Mouse (Mus musculus) hindbrain, embryonic 10.5 days (tissue): Measurements from ENCODE around the gene Serpina6. TPM values are rescaled to one million over a fixed set of nuclear protein-coding genes. Genes with fewer than 3 reads are reported as not detected.
"Not testable (repeated sequence)": the region's sequence is repeated elsewhere in the genome, so short reads cannot be mapped to it uniquely, and the experiment has no call there.

Source experiments
- DNase-seq: peaks from one replicate; pipeline ENCODE4 v3.0.0-alpha.2; 2017; ENCODE audit warnings: low spot score
- H3K27ac ChIP-seq: fragments of 300-500 bp; sonication (generic); 2 replicates; pipeline ENCODE4 v1.5.1; 2016; ENCODE audit warnings: mild to moderate bottlenecking, moderate library complexity
- H3K27me3 ChIP-seq: fragments of 300-500 bp; sonication (generic); 2 replicates; pipeline ENCODE4 v1.6.1; 2016; ENCODE audit warnings: mild to moderate bottlenecking; ENCODE audit not compliant: poor library complexity, insufficient read depth, severe bottlenecking
- H3K36me3 ChIP-seq: fragments of 300-500 bp; sonication (generic); 2 replicates; pipeline ENCODE4 v1.6.1; 2016; ENCODE audit warnings: mild to moderate bottlenecking, moderate library complexity
- H3K4me1 ChIP-seq: fragments of 300-500 bp; sonication (generic); replicated peaks from 2 replicates; pipeline ENCODE4 v1.6.1; 2016; ENCODE audit warnings: mild to moderate bottlenecking
- H3K4me3 ChIP-seq: fragments of 300-500 bp; sonication (generic); 2 replicates; pipeline ENCODE4 v1.5.1; 2016; ENCODE audit warnings: mild to moderate bottlenecking, moderate library complexity
- H3K9me3 ChIP-seq: fragments of 300-500 bp; sonication (generic); 2 replicates; pipeline ENCODE4 v1.6.1; 2016; ENCODE audit warnings: mild to moderate bottlenecking, moderate library complexity
- WGBS: fragments of 180-500 bp; shearing (Covaris S2); methylation state at CpG from one replicate; pipeline ENCODE4 v1.1.7; 2016; 5-methylcytosine and 5-hydroxymethylcytosine counted together
- polyA plus RNA-seq: library from polyadenylated mRNA; unstranded; fragments of >200 nt; fragmentation: Nextera tagmentation; extraction: Ambion mirVana; gene quantifications from 2 replicates; pipeline ENCODE4 v1.2.1, GENCODE M21; 2016

The Serpina6 gene
- not detected in 2 replicates for polyA plus RNA-seq

GRCm38 (mm10) chr12:103656848-103657626 is at the start of gene Serpina6:
TSS of gene Serpina6 (minus strand) at chr12:103657212.
- no peak within 1 kb of the TSS for H3K27ac ChIP-seq
- WGBS = 88% methylated on average over 9 of the region's 9 CpGs
- no peaks in the 10 kb centered on the region for H3K9me3 ChIP-seq
- H3K4me1 ChIP-seq = no peaks in the 10 kb centered on the region
- no peak within 1 kb of the TSS for H3K4me3 ChIP-seq
- H3K27me3 ChIP-seq = no peaks in the 10 kb centered on the region
- DNase-seq = no peak
- H3K36me3 ChIP-seq = no peaks in the 10 kb centered on the region

- H3K36me3 ChIP-seq = no peaks in the 10 kb centered on the region
- H3K27me3 ChIP-seq = no peaks in the 10 kb centered on the region
- H3K27ac ChIP-seq = no peak overlapping the region
- WGBS = 76% methylated on average over 4 of the region's 4 CpGs
- H3K4me3 ChIP-seq = no peak overlapping the region
- no peak for DNase-seq
- peaks cover 6% of the 10 kb centered on the region for H3K4me1 ChIP-seq
- no peaks in the 10 kb centered on the region for H3K9me3 ChIP-seq
These were observed 49.1 kb upstream of the Serpina6 start for GRCm38 (mm10) chr12:103706113-103706512.

DNA sequence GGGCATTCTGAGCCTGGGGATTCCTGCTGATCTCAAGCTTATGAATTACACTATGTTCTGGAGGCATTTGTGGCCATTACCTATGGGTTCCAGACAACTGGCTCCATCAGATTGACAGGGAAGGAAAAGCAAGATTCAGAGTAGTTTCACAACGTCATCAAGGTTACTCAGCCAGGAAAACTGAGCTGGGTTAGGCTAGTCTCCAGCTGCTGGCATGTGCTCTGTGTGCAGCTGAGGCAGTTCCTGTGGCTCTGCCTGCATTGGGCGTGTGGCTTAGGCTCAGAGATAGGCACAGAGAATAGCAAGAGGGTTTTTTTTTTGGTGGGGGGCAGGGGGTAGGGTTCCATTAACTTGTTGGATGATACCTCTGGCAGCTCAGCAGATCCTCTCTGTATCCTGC is 48.5 kb upstream of the Serpina6 start:
- no peak for DNase-seq
- Histone ChIP-seq H3K27me3 (no peaks in the 10 kb centered on the region), H3K4me1 (peaks cover 6% of the 10 kb centered on the region), H3K27ac (no peak overlapping the region), H3K9me3 (no peaks in the 10 kb centered on the region), H3K36me3 (no peaks in the 10 kb centered on the region), H3K4me3 (no peak overlapping the region)
- WGBS = 68% methylated on average over 2 of the region's 2 CpGs

DNA sequence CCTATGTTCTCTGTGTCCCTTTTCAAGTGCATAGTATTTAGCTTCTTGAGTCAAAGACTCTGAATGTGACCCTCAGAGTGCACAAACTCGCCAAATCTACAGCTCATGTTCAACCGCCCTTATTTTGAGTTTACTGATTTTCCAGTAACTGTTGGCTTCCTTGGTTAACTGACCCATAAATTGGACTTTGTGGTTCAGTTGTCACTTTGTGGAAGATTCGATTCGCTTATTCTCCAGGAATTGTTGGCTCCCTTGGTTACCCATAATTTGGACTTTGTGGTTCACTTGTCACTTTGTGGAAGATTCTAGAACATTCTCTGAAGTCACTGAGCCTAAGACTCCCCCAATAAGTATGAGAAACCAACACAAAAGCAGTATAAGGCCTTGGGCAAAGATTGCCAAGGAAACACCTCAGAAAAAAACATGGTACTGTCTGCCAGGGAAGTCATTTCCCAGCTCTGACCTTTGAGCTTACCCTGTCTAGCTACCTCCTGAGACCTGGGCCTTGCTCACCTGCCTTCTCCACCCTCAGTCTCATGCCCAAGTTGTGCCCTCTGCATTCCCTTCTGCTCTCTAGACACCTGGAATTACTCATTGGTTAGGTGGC is 43.2 kb upstream of the Serpina6 start:
- WGBS = 85% methylated on average over 4 of the region's 4 CpGs
- no peaks in the 10 kb centered on the region for H3K9me3 ChIP-seq
- H3K36me3 ChIP-seq = no peaks in the 10 kb centered on the region
- no peaks in the 10 kb centered on the region for H3K27me3 ChIP-seq
- no peaks in the 10 kb centered on the region for H3K4me1 ChIP-seq
- no peak for DNase-seq
- H3K4me3 ChIP-seq = no peak overlapping the region
- H3K27ac ChIP-seq = no peak overlapping the region

- H3K36me3 ChIP-seq = no peaks in the 10 kb centered on the region
- H3K9me3 ChIP-seq = no peaks in the 10 kb centered on the region
- H3K27me3 ChIP-seq = no peaks in the 10 kb centered on the region
- H3K27ac ChIP-seq = no peak within 1 kb of the TSS
- DNase-seq = no peak
- WGBS = 88% methylated on average over 8 of the region's 8 CpGs
- H3K4me3 ChIP-seq = no peak within 1 kb of the TSS
- H3K4me1 ChIP-seq = no peaks in the 10 kb centered on the region
These were observed 38.4 kb upstream of the Serpina6 start, which contains the start of gene Serpina1f for GRCm38 (mm10) chr12:103695429-103695828. TSS of gene Serpina1f (minus strand) at chr12:103695529.

GRCm38 (mm10) chr12:103688221-103688814 is 31.3 kb upstream of the Serpina6 start:
- WGBS = 57% methylated on average over 3 of the region's 3 CpGs
- no peak overlapping the region for H3K4me3 ChIP-seq
- DNase-seq = peak; percentile 31
- H3K27me3 ChIP-seq = no peaks in the 10 kb centered on the region
- peak overlapping the region; percentile 2; the same call in 1 of the 2 replicates for H3K27ac ChIP-seq
- no peaks in the 10 kb centered on the region for H3K9me3 ChIP-seq
- H3K4me1 ChIP-seq = peaks cover 13% of the 10 kb centered on the region; the same call in 1 of the 2 replicates
- H3K36me3 ChIP-seq = no peaks in the 10 kb centered on the region

GRCm38 (mm10) chr12:103687021-103687420 is 30.0 kb upstream of the Serpina6 start:
- Histone ChIP-seq H3K27ac (no peak overlapping the region), H3K27me3 (no peaks in the 10 kb centered on the region), H3K9me3 (no peaks in the 10 kb centered on the region), H3K4me3 (no peak overlapping the region), H3K36me3 (no peaks in the 10 kb centered on the region), H3K4me1 (peaks cover 13% of the 10 kb centered on the region; the same call in 1 of the 2 replicates)
- DNase-seq = peak; percentile 14
- 65% methylated on average over 7 of the region's 7 CpGs for WGBS

DNA sequence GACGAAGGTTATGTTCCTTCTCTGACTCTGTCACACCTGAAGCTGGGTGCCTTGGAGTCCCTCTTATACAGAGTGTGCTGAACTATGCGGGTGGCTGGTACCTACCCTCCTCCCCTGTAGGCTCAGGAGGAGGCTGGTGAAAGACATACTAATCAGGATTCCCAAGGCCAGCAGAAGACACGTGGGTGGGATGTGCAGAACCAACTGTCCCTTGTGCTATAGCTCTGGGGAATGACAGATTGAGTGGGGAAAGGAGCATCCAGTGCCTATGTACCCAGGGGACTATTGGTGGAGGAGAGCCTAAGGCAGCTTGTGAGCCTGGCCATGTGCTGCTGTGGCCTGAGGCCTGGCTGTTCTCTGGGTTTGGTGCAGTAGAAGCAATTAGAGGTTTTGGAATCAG is 29.0 kb upstream of the Serpina6 start:
- H3K9me3 ChIP-seq = no peaks in the 10 kb centered on the region
- no peaks in the 10 kb centered on the region for H3K36me3 ChIP-seq
- H3K27me3 ChIP-seq = no peaks in the 10 kb centered on the region
- peaks cover 13% of the 10 kb centered on the region; the same call in 1 of the 2 replicates for H3K4me1 ChIP-seq
- no peak overlapping the region for H3K4me3 ChIP-seq
- no peak overlapping the region for H3K27ac ChIP-seq
- WGBS = 74% methylated on average over 3 of the region's 3 CpGs
- no peak for DNase-seq

- DNase-seq = no peak
- no peaks in the 10 kb centered on the region for H3K36me3 ChIP-seq
- no peak overlapping the region for H3K4me3 ChIP-seq
- H3K27me3 ChIP-seq = no peaks in the 10 kb centered on the region
- no peaks in the 10 kb centered on the region for H3K9me3 ChIP-seq
- H3K4me1 ChIP-seq = peaks cover 13% of the 10 kb centered on the region; the same call in 1 of the 2 replicates
- no peak overlapping the region for H3K27ac ChIP-seq
- WGBS = 86% methylated on average over 3 of the region's 3 CpGs
These were observed 28.4 kb upstream of the Serpina6 start for GRCm38 (mm10) chr12:103685386-103685785.

DNA sequence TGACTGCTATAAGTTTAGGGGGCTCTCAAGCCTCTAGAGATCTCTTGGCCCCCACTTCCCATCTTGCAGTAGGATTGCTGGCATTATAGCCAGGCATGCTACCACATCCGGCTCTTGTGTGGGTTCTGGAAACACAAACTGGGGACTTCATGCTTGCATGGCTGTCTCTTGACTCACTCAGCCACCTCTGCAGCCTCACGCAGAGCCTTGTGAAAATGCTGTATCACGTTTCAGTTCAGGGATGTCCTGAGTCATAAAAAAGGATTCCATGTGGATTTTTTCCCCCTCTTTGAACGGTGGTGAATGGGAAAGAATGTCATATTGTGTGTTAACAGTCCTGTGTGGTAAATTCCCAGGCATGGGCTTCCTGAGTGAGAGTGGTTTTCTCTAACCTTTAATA is 26.8 kb upstream of the Serpina6 start:
- DNase-seq = no peak
- WGBS = 64% methylated on average over 4 of the region's 4 CpGs
- no peaks in the 10 kb centered on the region for H3K9me3 ChIP-seq
- no peaks in the 10 kb centered on the region for H3K27me3 ChIP-seq
- H3K4me1 ChIP-seq = peaks cover 13% of the 10 kb centered on the region; the same call in 1 of the 2 replicates
- H3K36me3 ChIP-seq = no peaks in the 10 kb centered on the region
- H3K4me3 ChIP-seq = no peak overlapping the region
- H3K27ac ChIP-seq = no peak overlapping the region

- H3K27me3 ChIP-seq = no peaks in the 10 kb centered on the region
- no peak for DNase-seq
- H3K4me3 ChIP-seq = no peak overlapping the region
- H3K27ac ChIP-seq = no peak overlapping the region
- 85% methylated on average over 2 of the region's 2 CpGs for WGBS
- H3K36me3 ChIP-seq = no peaks in the 10 kb centered on the region
- peaks cover 1% of the 10 kb centered on the region; the same call in 1 of the 2 replicates for H3K4me1 ChIP-seq
- no peaks in the 10 kb centered on the region for H3K9me3 ChIP-seq
These were observed 24.7 kb upstream of the Serpina6 start for GRCm38 (mm10) chr12:103681739-103682138.

- no peak for DNase-seq
- H3K9me3 ChIP-seq = no peaks in the 10 kb centered on the region
- WGBS = 89% methylated on average over 2 of the region's 2 CpGs
- no peaks in the 10 kb centered on the region for H3K27me3 ChIP-seq
- H3K36me3 ChIP-seq = no peaks in the 10 kb centered on the region
- no peak overlapping the region for H3K27ac ChIP-seq
- no peak overlapping the region for H3K4me3 ChIP-seq
- no peaks in the 10 kb centered on the region for H3K4me1 ChIP-seq
These were observed 24.2 kb upstream of the Serpina6 start for GRCm38 (mm10) chr12:103681169-103681568.

- H3K27ac ChIP-seq, H3K4me3 ChIP-seq, H3K36me3 ChIP-seq, DNase-seq, H3K4me1 ChIP-seq, H3K9me3 ChIP-seq, H3K27me3 ChIP-seq: not testable (repeated sequence)
- 89% methylated on average over 1 of the region's 1 CpGs for WGBS
These were observed 22.8 kb upstream of the Serpina6 start for GRCm38 (mm10) chr12:103679853-103680252.
